Mouse (Mus musculus) layer of hippocampus, adult 8-10 months (tissue): ENCODE results near the gene Nol10. TPM values are rescaled to one million over a fixed set of nuclear protein-coding genes. Genes with fewer than 3 reads are reported as not detected.

Experiments
- DNase-seq, 2 experiments: peaks; one replicate each; pipeline ENCODE4 v3.0.0; 2022; ENCODE audit warnings: low spot score in 2 of 2
- total RNA-seq, 4 experiments: library from RNA; stranded (reverse); gene quantifications; 2 replicates each; pipeline ENCODE4 v1.2.4; 2022

Gene Nol10
- total RNA-seq, result 10 to 100 TPM; 18.7 to 22.4 (median 19.9) TPM

GRCm38 (mm10) chr12:17348048-17349036 lies at the start of gene Nol10:
TSS of gene Nol10 (plus strand) at chr12:17348458.
- DNase-seq, result peak; percentile 82 to 90

GRCm38 (mm10) chr12:17299902-17300301 lies 48.4 kb upstream of the Nol10 start:
- DNase-seq, result no peak

GRCm38 (mm10) chr12:17305445-17305844 lies 42.8 kb upstream of the Nol10 start:
- no peak for DNase-seq

GRCm38 (mm10) chr12:17308246-17308645 lies 40.0 kb upstream of the Nol10 start:
- DNase-seq, result no peak

- DNase-seq, result no peak
Measured at GRCm38 (mm10) chr12:17310852-17311839, 37.1 kb upstream of the Nol10 start.

GRCm38 (mm10) chr12:17316096-17316495 lies 32.2 kb upstream of the Nol10 start:
- no peak for DNase-seq

- DNase-seq, result no peak
Measured at GRCm38 (mm10) chr12:17317970-17318369, 30.3 kb upstream of the Nol10 start.

GRCm38 (mm10) chr12:17318453-17318852 lies 29.8 kb upstream of the Nol10 start:
- DNase-seq, result no peak

- no peak for DNase-seq
Measured at GRCm38 (mm10) chr12:17324549-17325470, 23.4 kb upstream of the Nol10 start.

GRCm38 (mm10) chr12:17329259-17329658 lies 19.0 kb upstream of the Nol10 start, which contains the start of gene Atp6v1c2:
TSS of gene Atp6v1c2 (minus strand) at chr12:17329359.
- DNase-seq, result no peak

GRCm38 (mm10) chr12:17333459-17333858 lies 14.8 kb upstream of the Nol10 start:
- DNase-seq, result no peak

- no peak for DNase-seq
Measured at GRCm38 (mm10) chr12:17338338-17338737, 9.9 kb upstream of the Nol10 start.

GRCm38 (mm10) chr12:17339114-17339905 lies 8.9 kb upstream of the Nol10 start:
- DNase-seq, result no peak

- DNase-seq, result no peak
Measured at GRCm38 (mm10) chr12:17347327-17348047, 771 bp upstream of the Nol10 start.

- DNase-seq, result no peak
Measured at GRCm38 (mm10) chr12:17350106-17350505, 1.8 kb downstream of the Nol10 start.

GRCm38 (mm10) chr12:17356853-17357252 lies 8.6 kb downstream of the Nol10 start:
- no peak for DNase-seq

GRCm38 (mm10) chr12:17357795-17358194 lies 9.5 kb downstream of the Nol10 start:
- DNase-seq, result no peak

- DNase-seq, result peak in 1 of 2 experiments; percentile 23
Measured at GRCm38 (mm10) chr12:17358981-17359380, 10.7 kb downstream of the Nol10 start.

- DNase-seq, result no peak
Measured at GRCm38 (mm10) chr12:17360104-17360503, 11.8 kb downstream of the Nol10 start.
